Mouse (Mus musculus) megakaryocyte, embryonic 14.5 days (primary cell): ENCODE measurements around the gene Il12b.

Experiments used
- FLI1 ChIP-seq: IDR thresholded peaks from 2 replicates; pipeline ENCODE4 v1.6.1; 2012; ENCODE audit warnings: low read length, inconsistent platforms, mixed read lengths
- GATA1 ChIP-seq: IDR thresholded peaks from 3 replicates; pipeline ENCODE4 v1.6.1; 2012; ENCODE audit warnings: mixed read lengths, low read length, inconsistent platforms, borderline replicate concordance

DNA sequence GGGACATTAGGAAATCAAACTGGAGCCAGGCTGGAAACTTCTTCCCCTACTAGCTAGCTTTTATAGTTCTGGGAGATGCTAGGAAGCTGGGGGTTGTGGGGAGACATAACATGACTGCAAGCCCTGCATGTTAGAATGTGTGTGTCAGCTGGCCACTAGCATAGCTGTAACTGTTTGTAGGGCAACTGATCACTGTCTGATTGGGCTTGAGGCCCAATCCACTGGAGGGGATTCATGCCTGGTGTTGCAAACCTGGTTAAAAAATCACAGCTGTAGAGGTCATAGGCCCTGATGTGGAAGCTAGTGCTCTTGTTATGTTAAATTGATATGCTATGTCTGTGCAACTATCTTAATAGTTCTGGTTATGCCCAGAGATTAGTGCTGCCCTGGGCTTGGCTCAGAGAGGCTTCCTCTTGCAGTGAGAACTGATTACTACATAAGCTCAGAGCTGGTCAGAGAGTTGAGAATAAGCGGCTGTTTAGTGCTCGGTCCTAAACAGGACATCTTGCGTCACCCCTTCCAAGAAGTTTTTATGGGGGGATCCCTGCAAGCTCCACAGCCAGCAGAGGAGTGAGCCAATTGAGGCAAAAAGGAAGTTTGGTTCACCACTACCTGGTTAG lies 19.3 kb upstream of the Il12b start:
- TF ChIP-seq GATA1 (no peak), FLI1 (no peak)
